ENCODE assay signal across 13 mouse cellular contexts in genomic region chr7:69233296-69233695, GRCm38 (mm10).
DNase-seq lines count a peak whose midpoint lies in the region.
"Had no signal": no experiment of that assay in that cellular context is flagged by ENCODE, and none has a peak within 500 bp of the region (broad histone marks: within the 10 kb centered on the region; RNA-seq: fewer than 3 reads in every experiment).

No protein-coding gene starts in this region.

- intact Hi-C loops in left cerebral cortex, postnatal 14 days (cut with DNase I), result no loop called here

- peak; percentile 66 for DNase-seq in layer of hippocampus, adult 11-12 months (ENCODE audit: low spot score)
- no peak for DNase-seq in layer of hippocampus, postnatal 10 days (ENCODE audit: low spot score in 2 of 2)
- peak; percentile 57 to 80 for DNase-seq in layer of hippocampus, adult 18-20 months (ENCODE audit: low spot score in 2 of 2)
- DNase-seq in left cerebral cortex, postnatal 14 days (ENCODE audit: low spot score in 2 of 2), result peak; percentile 61 to 80
- no peak for DNase-seq in spleen, postnatal 14 days (ENCODE audit: low spot score in 2 of 2)
- no peak for DNase-seq in kidney, adult 9 months
- no peak for DNase-seq in lung, postnatal 36 days
- no peak for DNase-seq in spleen, adult 18-20 months
- DNase-seq: adrenal gland, postnatal 36 days; gastrocnemius, postnatal 25 days; kidney, postnatal 14 days; lung, adult 18-20 months; retina, postnatal 1 day had no signal

Comparison
In these comparisons a context has a peak if more than half of its experiments do, and no peak if none do; other contexts are left out.
1. DNase-seq: peak in layer of hippocampus, adult 11-12 months (single experiment), layer of hippocampus, adult 18-20 months (2 of 2) and left cerebral cortex, postnatal 14 days (2 of 2); none in layer of hippocampus, postnatal 10 days (0 of 2), spleen, postnatal 14 days (0 of 2), kidney, adult 9 months (single experiment), lung, postnatal 36 days (single experiment) and spleen, adult 18-20 months (0 of 2).